Mouse (Mus musculus) midbrain, embryonic 10.5 days (tissue): ENCODE results near the gene Ddx4. TPM values are rescaled to one million over a fixed set of nuclear protein-coding genes. Genes with fewer than 3 reads are reported as not detected.
"Not testable (repeated sequence)": the region's sequence is repeated elsewhere in the genome, so short reads cannot be mapped to it uniquely, and the experiment has no call there.

Experiments
- DNase-seq: peaks from one replicate; pipeline ENCODE4 v3.0.0-alpha.2; 2017; ENCODE audit warnings: low spot score
- H3K27ac ChIP-seq: fragments of 300-500 bp; sonication (generic); replicated peaks from 2 replicates; pipeline ENCODE4 v1.5.1; 2016; ENCODE audit warnings: mild to moderate bottlenecking
- H3K27me3 ChIP-seq: fragments of 300-500 bp; sonication (generic); 2 replicates; pipeline ENCODE4 v1.6.1; 2016; ENCODE audit warnings: low read depth, mild to moderate bottlenecking; ENCODE audit not compliant: poor library complexity, severe bottlenecking
- H3K36me3 ChIP-seq: fragments of 300-500 bp; sonication (generic); 2 replicates; pipeline ENCODE4 v1.6.1; 2016; ENCODE audit warnings: mild to moderate bottlenecking, moderate library complexity
- H3K4me1 ChIP-seq: fragments of 300-500 bp; sonication (generic); 2 replicates; pipeline ENCODE4 v1.6.1; 2016
- H3K4me3 ChIP-seq: fragments of 300-500 bp; sonication (generic); 2 replicates; pipeline ENCODE4 v1.5.1; 2016; ENCODE audit warnings: mild to moderate bottlenecking, moderate library complexity
- H3K9me3 ChIP-seq: fragments of 300-500 bp; sonication (generic); replicated peaks from 2 replicates; pipeline ENCODE4 v1.6.1; 2016; ENCODE audit warnings: mild to moderate bottlenecking
- WGBS: fragments of 180-500 bp; shearing (Covaris S2); methylation state at CpG from one replicate; pipeline ENCODE4 v1.1.7; 2016; 5-methylcytosine and 5-hydroxymethylcytosine counted together
- polyA plus RNA-seq: library from polyadenylated mRNA; unstranded; fragments of >200 nt; fragmentation: Nextera tagmentation; extraction: Ambion mirVana; gene quantifications from 2 replicates; pipeline ENCODE4 v1.2.1, GENCODE M21; 2016

Ddx4 gene
- polyA plus RNA-seq, 1 experiment from 2014 or later, result 0.52 TPM

DNA sequence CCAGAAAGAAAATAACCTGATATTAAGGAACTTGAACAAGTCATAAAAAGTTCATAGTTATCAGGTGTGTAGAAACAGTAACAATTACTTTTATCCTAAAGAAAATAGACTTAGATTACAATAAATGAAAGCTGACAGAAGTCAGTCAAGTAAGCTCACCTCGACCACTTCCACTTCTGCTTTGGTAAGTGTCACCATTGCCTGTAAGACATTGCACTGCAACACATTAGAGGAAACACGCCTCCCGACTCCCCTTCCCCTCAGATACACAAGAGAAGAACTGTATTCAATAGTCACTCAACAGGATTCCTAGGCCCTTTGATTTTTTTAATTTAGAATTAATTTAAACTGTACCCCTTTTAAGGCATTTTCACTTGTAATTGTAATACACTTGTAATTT, 27.7 kb downstream of the Ddx4 start:
- WGBS, result 91% methylated on average over 3 of the region's 3 CpGs
- no peaks in the 10 kb centered on the region for H3K27me3 ChIP-seq
- no peak overlapping the region for H3K27ac ChIP-seq
- no peak for DNase-seq
- no peak overlapping the region for H3K4me3 ChIP-seq
- H3K4me1 ChIP-seq, result no peaks in the 10 kb centered on the region
- H3K9me3 ChIP-seq, result no peaks in the 10 kb centered on the region
- H3K36me3 ChIP-seq, result no peaks in the 10 kb centered on the region

DNA sequence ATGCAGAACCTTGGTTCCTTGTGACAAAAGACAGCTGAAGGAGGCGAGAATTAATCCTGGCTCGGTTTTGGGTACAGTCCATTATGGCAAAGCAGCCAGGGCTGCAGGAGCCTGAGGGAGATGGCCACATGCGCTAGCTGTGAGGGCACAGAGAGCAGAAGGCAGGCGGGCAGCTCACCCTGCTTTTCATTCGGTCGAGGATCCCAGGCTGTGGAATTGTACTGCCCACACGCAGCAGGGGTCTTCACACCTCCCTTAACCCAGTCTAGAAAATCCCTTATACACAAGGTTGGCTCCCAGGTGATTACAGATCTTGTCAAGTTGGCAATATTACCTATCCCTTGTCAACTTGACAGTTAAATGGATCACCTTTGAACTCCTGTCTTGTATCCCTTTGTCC, 28.6 kb downstream of the Ddx4 start:
- no peak for DNase-seq
- Histone ChIP-seq H3K4me1 (no peaks in the 10 kb centered on the region), H3K4me3 (no peak overlapping the region), H3K9me3 (no peaks in the 10 kb centered on the region), H3K27me3 (no peaks in the 10 kb centered on the region), H3K27ac (no peak overlapping the region), H3K36me3 (no peaks in the 10 kb centered on the region)
- 63% methylated on average over 7 of the region's 7 CpGs for WGBS

DNA sequence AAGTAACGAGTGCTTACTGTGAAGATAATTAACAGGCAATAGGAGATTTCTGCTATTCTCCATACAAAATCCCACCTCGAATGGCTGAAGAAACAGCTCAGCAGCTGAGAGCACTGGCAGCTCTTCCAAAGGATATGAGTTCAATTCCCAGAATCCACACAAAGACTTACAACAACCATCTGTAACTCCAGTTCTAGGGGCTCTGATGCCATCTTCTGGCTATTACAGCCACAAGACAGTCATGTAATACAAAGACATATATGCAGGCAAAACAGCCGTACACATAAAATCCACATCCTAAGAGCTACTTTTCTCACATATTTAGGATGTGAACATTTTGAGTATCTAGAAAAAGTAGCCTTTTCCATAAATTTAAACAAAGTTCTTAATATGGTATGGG, 30.7 kb downstream of the Ddx4 start:
- no peak for DNase-seq
- Histone ChIP-seq H3K27ac (no peak overlapping the region), H3K9me3 (no peaks in the 10 kb centered on the region), H3K4me1 (no peaks in the 10 kb centered on the region), H3K36me3 (no peaks in the 10 kb centered on the region), H3K4me3 (no peak overlapping the region), H3K27me3 (no peaks in the 10 kb centered on the region)
- 83% methylated on average over 3 of the region's 3 CpGs for WGBS

- WGBS, result 92% methylated on average over 3 of the region's 3 CpGs
- Histone ChIP-seq H3K4me3 (no peak overlapping the region), H3K4me1 (no peaks in the 10 kb centered on the region), H3K36me3 (no peaks in the 10 kb centered on the region), H3K27me3 (no peaks in the 10 kb centered on the region), H3K27ac (no peak overlapping the region), H3K9me3 (no peaks in the 10 kb centered on the region)
- DNase-seq, result no peak
These were observed 43.7 kb downstream of the Ddx4 start for GRCm38 (mm10) chr13:112608606-112609005.

DNA sequence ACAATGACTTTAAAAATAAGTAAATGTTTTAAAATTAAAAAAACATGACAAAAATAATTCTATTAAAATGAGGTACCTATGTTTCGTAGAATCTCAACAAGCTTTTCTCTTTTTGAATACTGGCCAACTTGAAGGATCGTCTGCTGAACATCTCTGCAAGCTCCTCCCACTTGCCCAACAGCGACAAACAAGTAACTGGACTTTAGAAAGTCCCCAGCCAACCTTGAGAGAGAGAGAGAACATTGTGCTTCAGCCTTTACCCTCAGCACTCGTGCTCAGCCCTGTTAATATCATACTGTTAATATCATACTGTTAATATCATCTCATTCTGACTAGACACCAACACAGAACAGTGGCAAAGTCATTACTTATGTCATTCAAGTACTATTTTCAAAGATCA, 47.9 kb downstream of the Ddx4 start:
- H3K27ac ChIP-seq, result no peak overlapping the region
- H3K4me3 ChIP-seq, result no peak overlapping the region
- 81% methylated on average over 4 of the region's 4 CpGs for WGBS
- no peaks in the 10 kb centered on the region for H3K27me3 ChIP-seq
- H3K4me1 ChIP-seq, result no peaks in the 10 kb centered on the region
- H3K36me3 ChIP-seq, result no peaks in the 10 kb centered on the region
- DNase-seq, result no peak
- no peaks in the 10 kb centered on the region for H3K9me3 ChIP-seq

DNA sequence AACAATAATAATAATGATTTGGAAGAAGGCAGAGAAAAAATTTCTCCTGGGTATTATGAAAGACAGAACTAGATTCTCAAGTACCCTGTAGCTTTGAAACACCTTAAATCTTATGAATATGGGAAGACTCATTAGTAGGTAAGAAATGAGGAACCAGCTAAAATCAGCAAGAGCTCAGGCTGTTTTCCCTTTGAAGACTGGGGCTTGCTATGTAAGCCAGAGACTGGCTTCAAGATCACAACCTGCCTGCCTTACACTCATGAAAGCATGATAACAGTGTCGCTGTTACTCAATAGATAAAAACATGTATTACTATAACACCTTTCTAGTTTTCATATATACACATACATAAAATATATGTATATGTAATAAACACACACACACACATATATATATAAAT, 48.4 kb downstream of the Ddx4 start:
- WGBS, result 96% methylated on average over 1 of the region's 1 CpGs
- Histone ChIP-seq H3K27me3 (no peaks in the 10 kb centered on the region), H3K4me1 (no peaks in the 10 kb centered on the region), H3K9me3 (no peaks in the 10 kb centered on the region), H3K27ac (no peak overlapping the region), H3K36me3 (no peaks in the 10 kb centered on the region), H3K4me3 (no peak overlapping the region)
- no peak for DNase-seq

- Histone ChIP-seq H3K27ac (no peak overlapping the region), H3K4me1 (no peaks in the 10 kb centered on the region), H3K27me3 (no peaks in the 10 kb centered on the region), H3K9me3 (no peaks in the 10 kb centered on the region), H3K4me3 (no peak overlapping the region), H3K36me3 (no peaks in the 10 kb centered on the region)
- DNase-seq, result no peak
- 92% methylated on average over 2 of the region's 2 CpGs for WGBS
These were observed 49.7 kb downstream of the Ddx4 start for GRCm38 (mm10) chr13:112602607-112603006.

DNA sequence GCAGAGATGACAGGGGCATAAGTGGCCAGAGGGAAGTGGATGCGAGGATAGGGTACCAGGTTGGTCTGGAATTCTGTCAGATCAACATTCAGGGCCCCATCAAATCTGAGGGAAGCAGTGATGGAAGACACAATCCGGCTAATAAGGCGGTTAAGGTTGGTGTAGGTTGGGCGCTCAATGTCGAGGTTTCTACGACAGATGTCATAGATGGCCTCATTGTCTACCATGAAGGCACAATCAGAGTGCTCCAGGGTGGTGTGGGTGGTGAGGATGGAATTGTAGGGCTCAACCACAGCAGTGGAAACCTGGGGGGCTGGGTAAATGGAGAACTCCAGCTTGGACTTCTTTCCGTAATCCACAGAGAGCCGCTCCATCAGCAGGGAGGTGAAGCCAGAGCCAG, 58.0 kb downstream of the Ddx4 start, which contains the start of gene Il31ra:
Il31ra (minus strand) TSS at position 101 of the 400 bp plus-strand sequence.
- H3K9me3 ChIP-seq, H3K4me1 ChIP-seq, H3K27ac ChIP-seq, H3K4me3 ChIP-seq, H3K36me3 ChIP-seq, H3K27me3 ChIP-seq, DNase-seq: not testable (repeated sequence)
- 92% methylated on average over 6 of the region's 8 CpGs for WGBS

- H3K9me3 ChIP-seq, result no peaks in the 10 kb centered on the region
- 72% methylated on average over 2 of the region's 2 CpGs for WGBS
- H3K4me3 ChIP-seq, result no peak overlapping the region
- H3K36me3 ChIP-seq, result no peaks in the 10 kb centered on the region
- no peaks in the 10 kb centered on the region for H3K4me1 ChIP-seq
- DNase-seq, result no peak
- no peak overlapping the region for H3K27ac ChIP-seq
- no peaks in the 10 kb centered on the region for H3K27me3 ChIP-seq
These were observed 62.0 kb downstream of the Ddx4 start for GRCm38 (mm10) chr13:112590254-112590653.

- Histone ChIP-seq H3K4me3 (no peak overlapping the region), H3K36me3 (no peaks in the 10 kb centered on the region), H3K27ac (no peak overlapping the region), H3K27me3 (no peaks in the 10 kb centered on the region), H3K4me1 (no peaks in the 10 kb centered on the region), H3K9me3 (no peaks in the 10 kb centered on the region)
- no peak for DNase-seq
These were observed 62.6 kb downstream of the Ddx4 start for GRCm38 (mm10) chr13:112589625-112590024.

GRCm38 (mm10) chr13:112584556-112585237, 67.6 kb downstream of the Ddx4 start:
- Histone ChIP-seq H3K36me3 (no peaks in the 10 kb centered on the region), H3K9me3 (no peaks in the 10 kb centered on the region), H3K27me3 (no peaks in the 10 kb centered on the region), H3K4me3 (no peak overlapping the region), H3K4me1 (peaks cover 7% of the 10 kb centered on the region; the same call in 1 of the 2 replicates), H3K27ac (no peak overlapping the region)
- WGBS, result 78% methylated on average over 7 of the region's 7 CpGs
- DNase-seq, result no peak

DNA sequence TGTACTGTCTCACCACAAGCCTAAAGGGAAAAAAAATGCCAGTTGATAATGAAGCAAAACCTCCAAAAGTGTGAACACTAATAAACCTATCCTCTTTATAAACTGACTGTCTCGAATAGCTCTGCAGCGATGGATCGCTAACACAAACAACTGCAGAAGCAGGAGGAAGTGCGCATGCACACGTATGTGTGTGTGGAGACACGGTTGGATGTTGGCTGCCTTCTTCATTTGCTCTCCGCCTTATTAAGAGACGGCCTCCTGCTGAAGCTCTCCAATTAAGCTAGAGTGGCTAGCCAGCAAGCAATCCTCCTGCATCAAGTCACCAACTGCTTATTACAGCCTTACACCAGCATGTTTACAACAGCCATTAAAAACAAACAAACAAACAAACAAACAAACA, 70.0 kb downstream of the Ddx4 start:
- Histone ChIP-seq H3K9me3 (no peaks in the 10 kb centered on the region; the same call in 1 of the 2 replicates), H3K4me1 (peaks cover 7% of the 10 kb centered on the region; the same call in 1 of the 2 replicates), H3K36me3 (no peaks in the 10 kb centered on the region), H3K27ac (no peak overlapping the region), H3K27me3 (no peaks in the 10 kb centered on the region), H3K4me3 (no peak overlapping the region)
- DNase-seq, result no peak
- WGBS, result 95% methylated on average over 8 of the region's 8 CpGs

- H3K27ac ChIP-seq, result no peak overlapping the region
- no peaks in the 10 kb centered on the region; the same call in 1 of the 2 replicates for H3K9me3 ChIP-seq
- no peaks in the 10 kb centered on the region for H3K36me3 ChIP-seq
- DNase-seq, result no peak
- peaks cover 7% of the 10 kb centered on the region; the same call in 1 of the 2 replicates for H3K4me1 ChIP-seq
- 90% methylated on average over 3 of the region's 3 CpGs for WGBS
- H3K27me3 ChIP-seq, result no peaks in the 10 kb centered on the region
- no peak overlapping the region for H3K4me3 ChIP-seq
These were observed 70.5 kb downstream of the Ddx4 start for GRCm38 (mm10) chr13:112581796-112582195.
